Mouse (Mus musculus): ENCODE data around the gene Naa35.

GRCm38 (mm10) chr13:59667763-59668162, 82.7 kb downstream of the Naa35 start:
- TF ChIP-seq TAL1 (IDR thresholded peaks at IDR 0.05; ENCODE audit: low read length) (no peak), GATA1 (IDR thresholded peaks at IDR 0.05; ENCODE audit: low read length) (no peak)
